Mouse (Mus musculus): ENCODE data around the gene Sord. TPM values are rescaled to one million over a fixed set of nuclear protein-coding genes. Genes with fewer than 3 reads are reported as not detected.
A peak's percentile ranks its signal among the peaks of the same experiment; 100 is the strongest.

Sord gene
- 21.1 and 22.7 TPM in 2 replicates for polyA plus RNA-seq (2014; fragmentation: Nextera tagmentation; extraction: Ambion mirVana)

DNA sequence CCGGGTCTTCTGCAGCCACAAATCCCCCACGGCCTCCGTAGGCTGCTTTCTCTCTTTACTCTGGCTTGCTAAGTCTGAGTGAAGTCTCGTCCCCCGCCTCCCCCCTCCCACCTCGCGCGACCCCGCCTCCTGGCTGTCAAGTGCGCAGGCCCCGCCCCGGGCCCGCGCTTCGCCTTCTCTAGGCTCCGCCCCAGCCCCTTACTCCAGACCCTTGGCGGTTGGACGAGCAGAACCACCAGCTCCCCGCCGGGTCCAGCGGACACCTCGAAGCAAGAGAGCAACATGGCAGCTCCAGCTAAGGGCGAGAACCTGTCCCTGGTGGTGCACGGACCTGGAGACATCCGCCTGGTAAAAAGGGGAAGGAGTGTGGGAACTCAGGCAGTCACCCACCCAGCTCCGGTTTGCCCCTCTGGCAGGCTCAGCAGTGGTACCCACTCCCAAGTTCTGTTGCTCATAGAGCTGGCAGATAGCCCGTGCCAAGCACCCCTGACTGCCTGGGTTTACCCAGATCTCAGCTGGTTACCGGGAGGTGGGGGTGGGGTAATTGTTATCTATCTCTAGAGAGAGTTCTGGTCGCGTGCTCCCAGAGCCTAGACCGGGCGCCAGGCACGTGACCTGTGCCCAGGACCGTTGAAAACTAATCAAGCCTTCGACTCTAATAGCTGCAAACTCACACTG lies at the start of gene Sord:
Gene Sord (plus strand): TSS at position 139 of the 678 bp plus-strand sequence.
- Histone ChIP-seq H3K4me3 (ENCODE audit: low read depth, low read length) (peak within 1 kb of the TSS; percentile 38), H3K9ac (replicated peaks; ENCODE audit: low read depth, low read length) (peak within 1 kb of the TSS; percentile 53), H3K4me2 (ENCODE audit: low read depth, low read length) (peak within 1 kb of the TSS; percentile 68), H3K4me1 (ENCODE audit: control insufficient read depth, insufficient read depth, low read length) (no peaks in the 10 kb centered on the region), H3K27me3 (ENCODE audit: control insufficient read depth, insufficient read depth, low read length) (no peaks in the 10 kb centered on the region), H3K27ac (ENCODE audit: low read depth, low read length) (peak within 1 kb of the TSS; percentile 65), H3K9me3 (ENCODE audit: control insufficient read depth, low read length) (no peaks in the 10 kb centered on the region), H3K36me3 (ENCODE audit: control insufficient read depth, insufficient read depth, low read length) (no peaks in the 10 kb centered on the region)
- ATAC-seq (ENCODE audit: low read depth) = peak; percentile 96
- WGBS = under 1% methylated on average over 35 of the region's 35 CpGs

DNA sequence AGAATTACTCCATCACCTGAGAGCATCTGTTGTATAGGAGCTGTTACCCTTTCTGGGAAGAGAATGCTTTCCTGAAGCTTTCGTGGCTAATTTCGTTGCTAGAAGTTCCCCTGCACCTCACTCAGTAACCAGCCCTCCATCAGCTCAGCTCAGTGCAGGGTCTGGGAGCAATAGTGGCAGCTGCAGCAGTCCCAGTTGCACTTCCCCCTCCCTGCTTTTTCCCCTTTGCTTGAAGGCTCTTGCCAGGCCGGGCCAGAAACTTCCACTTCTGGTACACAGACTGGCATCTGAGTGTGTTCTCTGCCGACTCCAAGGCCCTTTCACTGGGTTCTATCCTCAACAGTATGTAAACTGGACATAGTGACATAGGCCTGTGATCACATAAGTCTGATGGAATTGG lies 49.5 kb upstream of the Sord start:
- no peak for ATAC-seq (ENCODE audit: low read depth)
- H3K4me2 ChIP-seq (ENCODE audit: low read depth, low read length) = no peak overlapping the region
- H3K27ac ChIP-seq (ENCODE audit: low read depth, low read length) = no peak overlapping the region
- H3K9me3 ChIP-seq (ENCODE audit: control insufficient read depth, low read length) = no peaks in the 10 kb centered on the region
- no peak overlapping the region for H3K9ac ChIP-seq (replicated peaks; ENCODE audit: low read depth, low read length)
- H3K4me1 ChIP-seq (ENCODE audit: control insufficient read depth, insufficient read depth, low read length) = no peaks in the 10 kb centered on the region
- 96% methylated on average over 4 of the region's 4 CpGs for WGBS
- no peaks in the 10 kb centered on the region for H3K36me3 ChIP-seq (ENCODE audit: control insufficient read depth, insufficient read depth, low read length)
- H3K4me3 ChIP-seq (ENCODE audit: low read depth, low read length) = no peak overlapping the region
- H3K27me3 ChIP-seq (ENCODE audit: control insufficient read depth, insufficient read depth, low read length) = no peaks in the 10 kb centered on the region

DNA sequence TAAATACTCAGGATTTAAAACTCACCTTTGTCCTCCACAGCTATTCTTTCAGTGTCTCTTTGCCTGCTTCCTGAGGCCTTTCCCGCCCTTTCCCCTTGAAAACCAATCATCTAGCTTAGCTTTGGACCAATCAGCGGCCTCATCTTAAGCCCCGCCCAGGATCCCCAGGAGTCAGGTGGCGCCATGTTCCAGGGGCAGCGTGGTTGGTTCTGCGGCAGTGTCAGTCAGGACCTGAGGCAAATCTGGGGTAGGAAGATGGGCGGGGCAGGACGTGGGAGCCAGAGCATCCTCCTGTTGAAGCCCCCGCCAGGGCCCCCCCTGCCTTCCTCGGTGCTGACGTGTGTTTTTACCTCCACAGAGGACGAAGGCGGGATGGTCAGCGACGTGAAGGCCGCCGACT lies 48.4 kb upstream of the Sord start, which contains the start of the genes Patl2 and Terb2:
Gene Patl2 (minus strand): TSS at position 84 of the 400 bp plus-strand sequence.
Gene Terb2 (plus strand): TSS at position 167 of the 400 bp plus-strand sequence.
- Histone ChIP-seq H3K4me1 (ENCODE audit: control insufficient read depth, insufficient read depth, low read length) (no peaks in the 10 kb centered on the region), H3K4me3 (ENCODE audit: low read depth, low read length) (no peak within 1 kb of the TSS), H3K4me2 (ENCODE audit: low read depth, low read length) (no peak within 1 kb of the TSS), H3K9ac (replicated peaks; ENCODE audit: low read depth, low read length) (no peak within 1 kb of the TSS), H3K36me3 (ENCODE audit: control insufficient read depth, insufficient read depth, low read length) (no peaks in the 10 kb centered on the region), H3K27ac (ENCODE audit: low read depth, low read length) (no peak within 1 kb of the TSS), H3K9me3 (ENCODE audit: control insufficient read depth, low read length) (no peaks in the 10 kb centered on the region), H3K27me3 (ENCODE audit: control insufficient read depth, insufficient read depth, low read length) (no peaks in the 10 kb centered on the region)
- ATAC-seq (ENCODE audit: low read depth) = no peak
- WGBS = 75% methylated on average over 17 of the region's 17 CpGs

DNA sequence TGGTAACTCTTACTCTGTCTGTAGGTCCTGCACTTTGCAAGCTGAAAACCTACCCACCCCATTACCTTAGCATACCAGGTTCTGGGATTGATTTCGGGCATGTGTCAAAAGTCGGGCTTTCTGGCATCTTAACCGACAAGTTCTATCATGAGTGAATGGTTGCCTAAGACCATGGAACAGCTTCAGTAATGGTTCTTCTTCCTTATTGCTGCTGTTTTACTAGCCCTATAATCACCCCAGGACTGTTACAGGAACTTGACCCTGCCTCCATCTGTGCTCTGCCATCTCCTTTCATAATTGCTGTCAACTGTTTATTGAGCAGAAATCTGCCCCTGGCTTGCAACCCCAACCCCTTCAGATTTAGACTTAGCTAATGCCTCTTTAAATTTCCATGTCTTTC lies 47.8 kb upstream of the Sord start:
- H3K9me3 ChIP-seq (ENCODE audit: control insufficient read depth, low read length) = no peaks in the 10 kb centered on the region
- no peak overlapping the region for H3K9ac ChIP-seq (replicated peaks; ENCODE audit: low read depth, low read length)
- no peak overlapping the region for H3K4me2 ChIP-seq (ENCODE audit: low read depth, low read length)
- no peaks in the 10 kb centered on the region for H3K4me1 ChIP-seq (ENCODE audit: control insufficient read depth, insufficient read depth, low read length)
- 97% methylated on average over 3 of the region's 3 CpGs for WGBS
- H3K4me3 ChIP-seq (ENCODE audit: low read depth, low read length) = no peak overlapping the region
- H3K36me3 ChIP-seq (ENCODE audit: control insufficient read depth, insufficient read depth, low read length) = no peaks in the 10 kb centered on the region
- ATAC-seq (ENCODE audit: low read depth) = no peak
- H3K27me3 ChIP-seq (ENCODE audit: control insufficient read depth, insufficient read depth, low read length) = no peaks in the 10 kb centered on the region
- no peak overlapping the region for H3K27ac ChIP-seq (ENCODE audit: low read depth, low read length)

DNA sequence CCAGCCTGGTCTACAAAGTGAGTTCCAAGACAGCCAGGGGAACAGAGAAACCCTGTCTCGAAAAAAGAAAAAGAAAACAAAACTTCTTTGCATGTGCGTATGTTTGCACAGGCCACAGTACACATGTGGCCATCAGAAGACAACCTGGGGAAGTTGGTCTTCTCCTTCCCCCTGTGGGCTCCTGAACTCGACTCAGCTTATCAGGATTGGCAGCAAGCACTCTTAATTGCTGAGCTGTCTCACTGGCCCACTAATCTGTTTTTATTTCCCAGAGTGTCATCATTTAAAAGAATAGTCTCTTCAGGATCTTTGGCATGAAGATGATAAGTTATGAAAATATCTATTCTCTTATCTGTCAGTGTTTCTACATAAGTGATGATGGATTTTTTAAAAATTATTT lies 42.7 kb upstream of the Sord start:
- Histone ChIP-seq H3K9me3 (ENCODE audit: control insufficient read depth, low read length) (no peaks in the 10 kb centered on the region), H3K4me2 (ENCODE audit: low read depth, low read length) (no peak overlapping the region), H3K27ac (ENCODE audit: low read depth, low read length) (no peak overlapping the region), H3K9ac (replicated peaks; ENCODE audit: low read depth, low read length) (no peak overlapping the region), H3K4me3 (ENCODE audit: low read depth, low read length) (no peak overlapping the region), H3K27me3 (ENCODE audit: control insufficient read depth, insufficient read depth, low read length) (no peaks in the 10 kb centered on the region), H3K4me1 (ENCODE audit: control insufficient read depth, insufficient read depth, low read length) (no peaks in the 10 kb centered on the region), H3K36me3 (ENCODE audit: control insufficient read depth, insufficient read depth, low read length) (no peaks in the 10 kb centered on the region)
- WGBS = 79% methylated on average over 3 of the region's 3 CpGs
- no peak for ATAC-seq (ENCODE audit: low read depth)

DNA sequence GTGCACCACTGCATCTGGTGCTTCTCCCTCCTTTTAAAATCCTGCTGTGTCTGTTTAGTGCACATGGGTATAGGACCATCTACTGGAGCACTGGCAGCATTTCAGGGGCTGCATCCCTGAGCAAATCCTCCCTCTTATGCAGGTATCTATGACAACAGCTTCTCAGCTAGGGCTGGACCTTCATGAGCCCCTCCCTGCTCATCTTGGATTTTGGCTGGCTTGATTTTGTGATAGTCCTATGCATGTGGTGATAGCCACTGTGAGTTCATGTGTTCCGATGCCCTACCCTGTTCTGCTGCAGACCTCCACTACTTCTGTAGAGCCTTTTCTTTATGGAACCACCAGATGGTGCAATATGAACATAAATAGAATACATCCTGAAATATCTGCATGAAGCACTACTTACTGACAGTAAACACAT lies 40.0 kb upstream of the Sord start:
- Histone ChIP-seq H3K9me3 (ENCODE audit: control insufficient read depth, low read length) (no peaks in the 10 kb centered on the region), H3K27ac (ENCODE audit: low read depth, low read length) (no peak overlapping the region), H3K36me3 (ENCODE audit: control insufficient read depth, insufficient read depth, low read length) (no peaks in the 10 kb centered on the region), H3K4me3 (ENCODE audit: low read depth, low read length) (no peak overlapping the region), H3K4me1 (ENCODE audit: control insufficient read depth, insufficient read depth, low read length) (no peaks in the 10 kb centered on the region), H3K4me2 (ENCODE audit: low read depth, low read length) (no peak overlapping the region), H3K9ac (replicated peaks; ENCODE audit: low read depth, low read length) (no peak overlapping the region), H3K27me3 (ENCODE audit: control insufficient read depth, insufficient read depth, low read length) (no peaks in the 10 kb centered on the region)
- WGBS = 73% methylated on average over 1 of the region's 1 CpGs
- ATAC-seq (ENCODE audit: low read depth) = peak; percentile 86

DNA sequence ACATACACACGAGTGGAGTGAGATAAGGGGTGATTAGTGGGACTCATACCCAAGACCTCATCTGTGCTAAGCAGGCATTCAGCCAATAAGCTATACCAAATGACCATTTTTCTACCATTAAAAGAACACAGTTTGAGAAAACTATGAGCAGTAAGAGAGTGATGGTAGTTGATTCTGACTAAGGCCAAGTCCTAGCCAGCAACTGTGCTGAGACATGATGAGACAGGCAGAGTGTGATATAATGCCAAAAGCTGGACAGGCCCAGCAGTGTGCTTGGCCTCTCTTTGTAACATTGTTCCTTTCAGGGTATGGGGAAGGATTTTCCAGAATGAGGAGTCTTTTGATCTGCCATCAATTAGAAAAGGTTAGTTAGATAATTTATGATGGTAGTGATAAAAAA lies 33.0 kb upstream of the Sord start:
- no peaks in the 10 kb centered on the region for H3K27me3 ChIP-seq (ENCODE audit: control insufficient read depth, insufficient read depth, low read length)
- no peaks in the 10 kb centered on the region for H3K4me1 ChIP-seq (ENCODE audit: control insufficient read depth, insufficient read depth, low read length)
- no peak overlapping the region for H3K27ac ChIP-seq (ENCODE audit: low read depth, low read length)
- H3K4me3 ChIP-seq (ENCODE audit: low read depth, low read length) = no peak overlapping the region
- H3K4me2 ChIP-seq (ENCODE audit: low read depth, low read length) = no peak overlapping the region
- H3K9ac ChIP-seq (replicated peaks; ENCODE audit: low read depth, low read length) = no peak overlapping the region
- no peaks in the 10 kb centered on the region for H3K36me3 ChIP-seq (ENCODE audit: control insufficient read depth, insufficient read depth, low read length)
- no peak for ATAC-seq (ENCODE audit: low read depth)
- 83% methylated on average over 1 of the region's 1 CpGs for WGBS
- no peaks in the 10 kb centered on the region for H3K9me3 ChIP-seq (ENCODE audit: control insufficient read depth, low read length)

DNA sequence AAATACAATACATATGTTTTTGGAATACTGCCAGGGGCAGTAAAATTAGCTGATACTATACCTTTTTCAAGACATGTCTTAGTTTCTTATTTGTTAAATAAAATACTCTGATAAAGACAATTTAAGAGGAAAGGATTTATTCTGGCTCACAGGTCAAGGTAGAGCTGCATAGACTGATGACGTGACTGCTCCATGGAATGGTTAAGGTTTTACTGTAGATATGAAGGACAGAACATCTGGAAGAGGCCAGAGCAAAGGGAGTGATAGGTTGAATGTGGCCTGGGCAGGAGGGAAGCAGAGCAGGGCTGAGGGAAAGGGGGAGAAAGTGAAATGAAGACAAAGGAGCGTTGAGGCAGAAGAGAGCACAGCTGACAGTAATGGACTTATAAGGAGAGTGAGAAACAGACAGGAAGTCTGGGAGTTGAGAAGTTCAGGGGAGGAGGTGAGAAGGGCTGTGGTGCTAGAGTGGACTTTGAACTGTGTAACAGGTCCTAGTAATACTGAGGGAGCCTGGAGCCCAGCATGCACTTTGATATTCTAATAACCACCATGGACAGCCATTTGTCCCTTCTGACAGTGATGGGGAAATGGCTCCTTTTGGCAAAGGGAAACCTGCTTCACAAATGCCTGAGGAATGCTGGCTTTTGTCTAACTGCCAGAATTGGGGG lies 28.0 kb upstream of the Sord start:
- Histone ChIP-seq H3K9me3 (ENCODE audit: control insufficient read depth, low read length) (no peaks in the 10 kb centered on the region), H3K27me3 (ENCODE audit: control insufficient read depth, insufficient read depth, low read length) (no peaks in the 10 kb centered on the region), H3K27ac (ENCODE audit: low read depth, low read length) (no peak overlapping the region), H3K4me2 (ENCODE audit: low read depth, low read length) (no peak overlapping the region), H3K4me3 (ENCODE audit: low read depth, low read length) (no peak overlapping the region), H3K9ac (replicated peaks; ENCODE audit: low read depth, low read length) (no peak overlapping the region), H3K36me3 (ENCODE audit: control insufficient read depth, insufficient read depth, low read length) (no peaks in the 10 kb centered on the region), H3K4me1 (ENCODE audit: control insufficient read depth, insufficient read depth, low read length) (no peaks in the 10 kb centered on the region)
- WGBS = 63% methylated on average over 2 of the region's 2 CpGs
- ATAC-seq (ENCODE audit: low read depth) = no peak

DNA sequence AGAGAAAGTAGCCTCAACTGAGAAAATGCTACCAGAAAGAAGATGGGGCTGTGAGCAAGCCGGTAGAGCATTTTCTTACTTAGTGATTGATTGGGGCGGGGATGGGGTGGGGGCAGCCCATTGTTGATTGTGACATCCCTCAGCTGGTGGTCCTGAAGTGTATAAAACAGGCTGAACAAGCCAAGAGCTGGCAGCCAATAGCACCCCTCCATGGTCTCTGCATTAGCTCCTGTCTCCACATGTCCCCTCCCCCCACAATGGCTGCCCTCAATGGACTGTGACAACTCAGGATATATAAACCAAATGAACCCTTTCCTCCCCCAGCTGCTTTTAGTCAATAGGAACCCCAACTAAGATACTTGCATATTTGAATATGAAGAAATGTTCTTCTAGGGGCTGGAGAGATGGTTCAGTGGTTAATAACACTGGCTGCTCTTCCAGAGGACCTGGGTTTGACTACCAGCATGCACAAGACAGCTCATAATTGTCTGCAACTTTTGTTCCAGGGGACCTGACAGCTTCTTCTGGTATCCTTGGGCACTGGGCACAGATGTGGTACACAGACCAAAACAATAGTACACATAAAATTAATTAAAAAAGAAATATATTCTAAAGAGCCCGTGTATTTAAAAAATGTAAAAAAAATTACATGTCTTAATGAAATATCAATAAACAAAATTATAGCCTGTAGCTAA lies 23.9 kb upstream of the Sord start:
- no peaks in the 10 kb centered on the region for H3K4me1 ChIP-seq (ENCODE audit: control insufficient read depth, insufficient read depth, low read length)
- H3K4me2 ChIP-seq (ENCODE audit: low read depth, low read length) = no peak overlapping the region
- WGBS = 41% methylated on average over 3 of the region's 3 CpGs
- H3K36me3 ChIP-seq (ENCODE audit: control insufficient read depth, insufficient read depth, low read length) = no peaks in the 10 kb centered on the region
- ATAC-seq (ENCODE audit: low read depth) = no peak
- H3K9ac ChIP-seq (replicated peaks; ENCODE audit: low read depth, low read length) = no peak overlapping the region
- no peak overlapping the region for H3K27ac ChIP-seq (ENCODE audit: low read depth, low read length)
- no peaks in the 10 kb centered on the region for H3K27me3 ChIP-seq (ENCODE audit: control insufficient read depth, insufficient read depth, low read length)
- no peaks in the 10 kb centered on the region for H3K9me3 ChIP-seq (ENCODE audit: control insufficient read depth, low read length)
- H3K4me3 ChIP-seq (ENCODE audit: low read depth, low read length) = no peak overlapping the region

Data from neural tube, embryonic 14.5 days (tissue).